Mouse (Mus musculus): ENCODE measurements around the gene Gpc6. TPM values are rescaled to one million over a fixed set of nuclear protein-coding genes. Genes with fewer than 3 reads are reported as not detected.

Gene Gpc6
- 24.1 and 24.6 TPM in 2 replicates for polyA plus RNA-seq (2015; fragmentation: Nextera tagmentation; extraction: Ambion mirVana)

DNA sequence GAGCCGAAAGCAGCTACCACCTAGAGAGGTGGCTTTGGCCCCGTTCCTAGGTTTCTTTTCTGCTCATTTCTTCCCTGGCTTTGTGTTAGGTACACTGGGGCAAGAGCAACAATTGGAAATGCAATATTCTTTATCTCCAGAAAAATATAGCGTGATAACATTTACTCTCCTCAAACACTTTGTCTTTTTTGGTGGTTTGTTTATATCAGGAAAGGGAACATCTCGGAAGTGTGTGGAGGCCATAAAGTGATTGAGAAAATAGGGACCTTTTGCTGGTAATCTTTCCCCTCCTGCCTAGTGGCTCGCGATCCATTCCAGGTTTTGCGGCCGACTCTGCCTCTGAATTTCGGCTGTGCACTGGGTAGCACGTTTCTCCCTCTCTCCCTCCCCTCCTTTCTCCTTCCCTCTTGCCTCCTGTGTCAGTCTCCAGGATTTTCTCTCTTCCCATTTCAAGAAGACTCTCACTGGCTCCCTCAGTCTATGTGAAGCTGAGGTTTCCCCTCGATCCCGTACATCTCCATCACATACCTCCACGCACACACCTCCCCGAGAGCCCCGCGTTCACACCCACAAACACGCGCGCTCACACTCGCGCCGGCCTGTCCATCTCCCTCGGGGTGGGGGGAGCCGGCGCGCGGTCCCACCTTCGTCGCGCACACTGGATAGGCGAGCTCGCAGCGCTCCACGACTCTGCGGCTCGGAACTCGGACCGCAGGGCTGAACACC is at the start of gene Gpc6:
TSS of gene Gpc6 (plus strand) at position 440 of the 726 bp plus-strand sequence.
- H3K27me3 ChIP-seq (replicated peaks): no peaks in the 10 kb centered on the region
- peak within 1 kb of the TSS; percentile 74 for H3K9ac ChIP-seq (replicated peaks)
- WGBS: under 1% methylated on average over 38 of the region's 38 CpGs
- ATAC-seq (ENCODE audit: low FRiP score): peak; percentile 82
- H3K4me2 ChIP-seq: peak within 1 kb of the TSS; percentile 92
- H3K36me3 ChIP-seq: no peaks in the 10 kb centered on the region
- H3K27ac ChIP-seq (replicated peaks): peak within 1 kb of the TSS; percentile 95
- H3K4me1 ChIP-seq: peaks cover 25% of the 10 kb centered on the region
- no peaks in the 10 kb centered on the region for H3K9me3 ChIP-seq (replicated peaks)
- H3K4me3 ChIP-seq (replicated peaks): peak within 1 kb of the TSS; percentile 65

DNA sequence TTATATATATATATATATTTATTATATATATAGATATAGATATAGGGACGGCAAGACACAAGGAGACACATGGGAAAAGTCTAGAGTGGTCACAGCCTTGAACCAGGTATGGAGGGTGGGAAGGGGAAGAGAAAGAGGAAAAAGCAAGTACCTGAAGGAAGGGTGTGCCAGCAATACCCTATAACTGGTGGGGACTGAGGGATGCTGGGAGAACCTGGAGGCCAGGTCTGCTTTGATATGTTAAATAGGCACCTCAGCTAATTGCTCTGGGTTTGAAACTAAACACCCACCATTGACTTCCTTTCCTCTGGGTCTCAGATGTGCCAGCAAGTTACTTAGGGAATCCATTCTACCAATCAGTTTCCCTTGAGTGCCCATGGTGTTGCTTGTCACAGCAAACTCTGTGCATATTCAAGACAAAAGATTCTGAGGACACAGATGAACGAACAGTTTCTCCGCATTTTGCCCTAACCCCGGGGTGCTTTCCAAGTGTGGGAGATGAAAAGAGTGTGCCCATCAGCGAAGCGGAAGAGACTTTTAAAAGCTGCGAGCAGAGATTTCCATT is 42.6 kb upstream of the Gpc6 start:
- no peaks in the 10 kb centered on the region for H3K9me3 ChIP-seq (replicated peaks)
- H3K4me1 ChIP-seq: no peaks in the 10 kb centered on the region; the same call in 1 of the 2 replicates
- no peaks in the 10 kb centered on the region for H3K36me3 ChIP-seq
- no peak for ATAC-seq (ENCODE audit: low FRiP score)
- no peaks in the 10 kb centered on the region for H3K27me3 ChIP-seq (replicated peaks)
- H3K4me3 ChIP-seq (replicated peaks): no peak overlapping the region
- H3K9ac ChIP-seq (replicated peaks): no peak overlapping the region
- peak overlapping the region; percentile 33 for H3K4me2 ChIP-seq
- WGBS: 30% methylated on average over 7 of the region's 7 CpGs
- H3K27ac ChIP-seq (replicated peaks): no peak overlapping the region

DNA sequence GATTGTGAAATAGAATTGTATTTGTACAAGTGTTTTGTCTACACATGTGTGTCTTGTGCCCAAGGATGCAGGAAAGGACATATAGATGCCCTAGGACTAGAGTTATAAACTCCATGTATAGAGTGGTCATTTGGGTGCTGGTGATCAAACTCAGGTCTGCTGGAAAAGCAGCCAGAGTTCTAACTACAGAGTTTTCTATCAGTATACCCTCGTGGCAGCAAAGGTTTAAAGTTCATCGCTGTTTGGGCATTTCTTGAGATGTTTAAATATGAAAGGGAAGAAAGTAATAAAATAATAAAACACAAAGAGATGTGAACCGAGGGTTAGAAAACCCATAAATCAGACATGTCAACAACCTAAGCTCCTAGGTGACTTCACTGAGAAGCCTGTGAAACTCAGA is 30.8 kb upstream of the Gpc6 start:
- Histone ChIP-seq H3K27me3 (replicated peaks) (no peaks in the 10 kb centered on the region), H3K36me3 (no peaks in the 10 kb centered on the region), H3K9me3 (replicated peaks) (no peaks in the 10 kb centered on the region), H3K9ac (replicated peaks) (no peak overlapping the region), H3K4me3 (replicated peaks) (no peak overlapping the region), H3K4me1 (no peaks in the 10 kb centered on the region), H3K27ac (replicated peaks) (no peak overlapping the region), H3K4me2 (no peak overlapping the region)
- no peak for ATAC-seq (ENCODE audit: low FRiP score)
- 7% methylated on average over 3 of the region's 3 CpGs for WGBS

DNA sequence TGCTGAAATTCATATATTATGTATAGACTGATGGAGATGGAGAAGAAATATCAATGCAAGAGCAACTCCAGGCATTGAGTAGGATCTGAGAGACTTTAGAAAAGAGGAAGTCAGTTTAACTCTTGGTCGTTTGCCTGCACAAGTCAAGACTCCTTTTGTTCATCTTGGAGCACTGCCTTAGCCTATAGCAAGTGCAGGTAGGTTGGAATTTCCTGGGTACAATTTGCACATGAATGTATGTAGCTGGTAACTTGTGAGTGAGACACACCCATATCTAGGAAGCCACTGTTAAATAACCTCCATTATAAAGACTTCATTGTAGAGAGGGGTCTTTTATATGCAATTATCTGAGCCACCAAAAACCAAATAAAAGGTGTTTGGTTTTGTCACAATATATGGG is 27.1 kb upstream of the Gpc6 start:
- Histone ChIP-seq H3K27ac (replicated peaks) (no peak overlapping the region), H3K9ac (replicated peaks) (no peak overlapping the region), H3K9me3 (replicated peaks) (no peaks in the 10 kb centered on the region), H3K36me3 (no peaks in the 10 kb centered on the region), H3K4me1 (no peaks in the 10 kb centered on the region), H3K27me3 (replicated peaks) (no peaks in the 10 kb centered on the region), H3K4me3 (replicated peaks) (no peak overlapping the region), H3K4me2 (no peak overlapping the region)
- no peak for ATAC-seq (ENCODE audit: low FRiP score)
- 28% methylated on average over 1 of the region's 1 CpGs for WGBS

DNA sequence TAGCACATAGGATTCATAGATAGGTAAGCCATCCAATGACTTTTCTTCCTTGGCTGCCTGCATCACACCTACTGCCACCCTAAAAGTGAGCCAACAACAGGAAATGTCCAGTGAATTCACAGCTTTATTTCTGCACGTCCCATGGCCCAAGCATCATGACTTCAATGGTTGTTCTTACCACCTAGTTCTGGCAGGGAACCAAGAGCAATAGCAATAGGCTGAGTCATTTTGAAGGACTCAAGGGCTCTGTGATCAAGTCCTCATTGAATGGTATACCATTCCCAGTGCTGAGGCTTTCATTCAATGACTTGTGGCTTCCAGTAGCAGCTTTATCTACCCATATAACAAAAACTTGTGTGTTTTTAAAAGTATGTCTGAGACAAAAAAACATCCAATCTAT is 13.3 kb upstream of the Gpc6 start:
- H3K4me2 ChIP-seq: no peak overlapping the region
- no peaks in the 10 kb centered on the region for H3K36me3 ChIP-seq
- no peaks in the 10 kb centered on the region; the same call in 1 of the 2 replicates for H3K9me3 ChIP-seq (replicated peaks)
- 86% methylated on average over 1 of the region's 1 CpGs for WGBS
- ATAC-seq (ENCODE audit: low FRiP score): no peak
- H3K4me3 ChIP-seq (replicated peaks): no peak overlapping the region
- H3K27me3 ChIP-seq (replicated peaks): no peaks in the 10 kb centered on the region
- H3K4me1 ChIP-seq: no peaks in the 10 kb centered on the region
- no peak overlapping the region for H3K9ac ChIP-seq (replicated peaks)
- no peak overlapping the region for H3K27ac ChIP-seq (replicated peaks)

DNA sequence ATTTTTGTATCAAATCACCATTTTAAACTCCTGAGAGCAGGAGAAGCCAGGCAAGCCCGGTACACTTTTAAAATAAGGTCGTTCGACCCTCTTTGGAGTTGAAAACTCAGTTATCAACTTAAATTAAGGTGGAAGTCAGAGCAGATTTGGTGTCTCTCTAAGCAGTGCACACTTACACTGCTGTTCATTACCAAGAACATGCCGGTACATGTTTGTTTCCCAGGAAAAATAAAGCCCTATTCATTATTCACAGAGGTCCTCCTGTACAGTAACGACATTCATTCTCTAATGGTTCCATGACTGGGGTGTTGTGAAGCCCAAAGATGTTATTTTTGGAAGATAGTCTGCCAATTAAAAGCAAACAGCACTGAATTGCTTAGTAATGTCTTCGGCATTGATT is 8.2 kb upstream of the Gpc6 start:
- WGBS: 72% methylated on average over 6 of the region's 6 CpGs
- Histone ChIP-seq H3K4me1 (no peaks in the 10 kb centered on the region), H3K36me3 (no peaks in the 10 kb centered on the region), H3K4me3 (replicated peaks) (no peak overlapping the region), H3K9ac (replicated peaks) (no peak overlapping the region), H3K27ac (replicated peaks) (no peak overlapping the region), H3K9me3 (replicated peaks) (no peaks in the 10 kb centered on the region), H3K27me3 (replicated peaks) (no peaks in the 10 kb centered on the region), H3K4me2 (no peak overlapping the region)
- ATAC-seq (ENCODE audit: low FRiP score): no peak

DNA sequence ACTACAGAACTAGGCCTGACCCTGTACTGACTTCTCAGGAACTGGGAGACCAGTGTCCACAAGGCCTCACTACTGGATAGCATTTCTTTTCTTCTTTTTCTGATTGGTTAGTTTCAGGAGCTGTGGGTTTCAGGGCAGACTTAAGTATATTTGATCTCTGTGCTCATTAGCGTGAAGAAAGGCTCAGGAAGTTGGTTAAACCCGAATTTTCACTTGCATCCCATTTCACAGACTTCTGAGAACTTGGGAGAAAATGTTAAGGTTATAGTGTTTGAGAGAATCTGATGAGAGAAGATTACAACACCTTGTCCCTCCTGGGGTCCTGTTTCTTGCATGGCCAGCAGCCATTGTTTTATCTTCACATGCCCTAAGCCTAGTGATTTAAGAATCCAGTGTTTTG is 849 bp upstream of the Gpc6 start:
- Histone ChIP-seq H3K4me2 (peak overlapping the region; percentile 92), H3K4me1 (peaks cover 23% of the 10 kb centered on the region), H3K36me3 (no peaks in the 10 kb centered on the region), H3K27me3 (replicated peaks) (no peaks in the 10 kb centered on the region), H3K9me3 (replicated peaks) (no peaks in the 10 kb centered on the region), H3K9ac (replicated peaks) (no peak overlapping the region), H3K27ac (replicated peaks) (no peak overlapping the region), H3K4me3 (replicated peaks) (peak overlapping the region; percentile 65)
- ATAC-seq (ENCODE audit: low FRiP score): no peak
- WGBS: 55% methylated on average over 2 of the region's 2 CpGs

DNA sequence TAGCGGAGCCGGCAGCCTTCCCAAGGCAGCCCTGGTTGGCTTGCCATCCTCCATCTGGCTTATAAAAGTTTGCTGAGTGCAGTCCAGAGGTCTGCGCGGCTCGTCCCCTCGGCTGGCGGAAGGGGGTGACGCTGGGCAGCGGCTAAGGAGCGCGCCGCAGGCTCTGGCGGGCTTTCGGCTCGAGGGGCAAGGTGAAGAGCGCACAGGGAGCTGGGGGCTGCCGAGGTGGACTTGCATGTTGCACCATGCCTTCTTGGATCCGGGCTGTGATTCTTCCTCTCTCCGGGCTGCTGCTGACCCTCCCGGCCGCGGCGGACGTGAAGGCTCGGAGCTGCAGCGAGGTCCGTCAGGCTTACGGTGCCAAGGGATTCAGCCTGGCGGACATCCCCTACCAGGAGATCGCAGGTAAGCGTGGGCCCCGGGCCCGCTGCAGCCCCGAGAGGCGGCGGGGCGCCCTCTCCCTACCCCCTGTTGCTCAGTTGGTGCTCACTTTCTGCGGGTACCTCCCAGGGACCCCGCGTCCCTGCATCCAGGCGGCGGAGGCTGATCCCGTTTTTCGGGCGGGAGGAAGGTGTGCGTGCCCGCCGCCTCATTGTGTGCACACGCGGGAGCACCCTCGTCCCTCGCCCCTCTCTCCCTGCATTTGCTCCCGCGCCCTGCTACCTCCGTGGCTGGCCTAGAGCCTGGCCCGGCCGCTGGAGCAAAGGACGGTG is 732 bp downstream of the Gpc6 start:
- Histone ChIP-seq H3K27me3 (replicated peaks) (no peaks in the 10 kb centered on the region), H3K4me2 (peak overlapping the region; percentile 92), H3K4me1 (peaks cover 25% of the 10 kb centered on the region), H3K9me3 (replicated peaks) (no peaks in the 10 kb centered on the region), H3K27ac (replicated peaks) (peak overlapping the region; percentile 95), H3K4me3 (replicated peaks) (peak overlapping the region; percentile 65), H3K36me3 (no peaks in the 10 kb centered on the region), H3K9ac (replicated peaks) (peak overlapping the region; percentile 74)
- under 1% methylated on average over 56 of the region's 58 CpGs for WGBS
- ATAC-seq (ENCODE audit: low FRiP score): peak; percentile 33

DNA sequence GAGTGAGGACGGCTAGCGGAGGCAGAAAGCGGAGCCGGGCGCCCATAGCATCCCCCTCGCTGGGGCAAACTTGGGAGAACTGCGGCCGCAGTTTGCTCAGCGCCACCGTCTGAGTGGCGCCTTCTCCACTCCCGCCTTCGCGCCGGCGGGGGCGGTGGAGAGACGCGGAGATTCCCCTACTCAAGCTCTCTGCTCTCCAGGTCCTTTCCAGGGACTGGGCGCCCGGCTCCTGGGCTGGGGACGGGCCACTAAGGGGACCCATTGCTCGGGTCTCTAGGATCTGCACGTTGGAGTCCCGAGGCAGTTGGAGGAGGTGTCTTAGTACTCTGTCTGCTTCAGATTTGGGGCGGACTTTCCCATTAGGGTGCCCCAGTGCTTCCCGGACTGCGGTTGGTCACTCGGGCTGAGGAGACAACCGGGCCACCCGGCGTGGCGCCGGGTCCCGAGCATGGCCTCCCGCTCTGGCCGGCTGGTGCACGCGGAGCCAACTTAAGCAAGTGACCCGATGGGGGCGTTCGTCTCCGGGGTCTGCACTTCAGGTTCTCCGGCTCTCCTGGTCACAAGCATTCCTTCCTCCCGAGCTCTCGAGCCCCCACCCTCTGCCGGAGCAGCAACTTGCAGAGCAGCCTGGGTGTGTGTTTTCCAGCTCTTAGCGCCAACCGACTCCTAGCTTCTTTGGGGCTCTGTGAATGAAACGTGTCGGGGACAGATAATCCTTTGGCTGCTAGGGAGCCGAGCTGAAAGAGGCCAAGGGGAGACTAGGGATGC is 1.5 kb downstream of the Gpc6 start:
- Histone ChIP-seq H3K36me3 (no peaks in the 10 kb centered on the region), H3K27me3 (replicated peaks) (no peaks in the 10 kb centered on the region), H3K27ac (replicated peaks) (peak overlapping the region; percentile 95), H3K9me3 (replicated peaks) (no peaks in the 10 kb centered on the region), H3K9ac (replicated peaks) (peak overlapping the region; percentile 74), H3K4me2 (peak overlapping the region; percentile 92), H3K4me3 (replicated peaks) (peak overlapping the region; percentile 65), H3K4me1 (peaks cover 25% of the 10 kb centered on the region)
- under 1% methylated on average over 51 of the region's 52 CpGs for WGBS
- ATAC-seq (ENCODE audit: low FRiP score): peak; percentile 84

DNA sequence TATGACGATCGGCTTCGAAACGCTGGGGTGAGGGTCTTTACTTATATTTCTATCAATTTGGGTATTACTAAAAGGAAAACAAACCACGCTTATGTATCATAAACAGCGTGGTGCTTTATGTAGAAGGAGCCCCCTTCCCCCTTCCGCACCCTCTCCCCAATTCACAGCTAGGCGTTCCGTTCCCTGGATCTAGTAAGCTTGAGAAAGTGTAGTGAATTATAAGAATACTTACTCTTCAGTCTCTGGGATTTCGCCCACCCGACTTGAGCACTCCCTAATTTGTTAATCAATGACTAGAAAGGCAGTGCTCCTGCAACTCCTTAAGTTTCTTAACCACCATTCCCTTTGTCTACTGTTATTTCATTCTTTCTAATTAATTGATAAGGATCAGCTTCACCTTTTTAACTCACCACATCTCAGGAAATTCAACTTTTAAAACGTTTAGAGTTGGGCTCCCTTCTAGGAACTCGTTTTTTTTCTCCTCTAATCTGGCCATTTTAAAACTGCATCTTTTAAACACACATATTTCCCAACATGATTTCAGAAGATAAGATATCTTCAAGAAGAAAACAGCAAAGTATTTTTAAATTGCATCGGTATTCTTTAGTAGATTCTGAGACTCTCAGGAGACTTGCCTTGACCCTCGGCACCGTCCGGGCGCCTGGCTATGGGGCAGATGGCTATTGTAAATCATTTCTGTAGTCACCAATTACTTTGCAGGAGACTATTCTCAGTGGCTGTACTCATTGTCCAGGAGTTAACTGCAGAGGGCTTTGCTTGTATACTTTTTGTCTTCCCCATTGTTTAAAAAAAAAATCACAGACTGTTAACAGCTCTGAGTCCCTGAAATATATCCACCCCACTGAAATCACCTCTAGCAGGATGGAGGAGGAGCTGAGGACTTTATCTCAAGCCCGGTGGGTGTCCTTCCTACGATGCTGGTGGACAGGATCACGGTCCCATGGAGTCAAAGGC is 2.5 kb downstream of the Gpc6 start:
- under 1% methylated on average over 21 of the region's 21 CpGs for WGBS
- no peak for ATAC-seq (ENCODE audit: low FRiP score)

More for the DNA sequence above, 2.5 kb downstream of the Gpc6 start:
- H3K9ac ChIP-seq (replicated peaks): peak overlapping the region; percentile 74
- no peaks in the 10 kb centered on the region for H3K27me3 ChIP-seq (replicated peaks)
- no peaks in the 10 kb centered on the region for H3K36me3 ChIP-seq
- peak overlapping the region; percentile 95 for H3K27ac ChIP-seq (replicated peaks)
- H3K4me2 ChIP-seq: peak overlapping the region; percentile 92
- H3K9me3 ChIP-seq (replicated peaks): no peaks in the 10 kb centered on the region
- peaks cover 25% of the 10 kb centered on the region for H3K4me1 ChIP-seq
- peak overlapping the region; percentile 65 for H3K4me3 ChIP-seq (replicated peaks)
